Mouse (Mus musculus): Measurements from ENCODE around the gene Tfap2c.

Gene Tfap2c

GRCm38 (mm10) chr2:172549371-172550155 is at the start of gene Tfap2c:
Gene Tfap2c (plus strand): TSS chr2:172549593.
- peak; percentile 22 for DNase-seq (ENCODE audit: low read depth, low spot score)

GRCm38 (mm10) chr2:172500752-172501316 is 48.6 kb upstream of the Tfap2c start:
- DNase-seq (ENCODE audit: low read depth, low spot score) = no peak

GRCm38 (mm10) chr2:172501341-172501740 is 48.1 kb upstream of the Tfap2c start:
- peak; percentile 69 for DNase-seq (ENCODE audit: low read depth, low spot score)

GRCm38 (mm10) chr2:172502168-172502567 is 47.2 kb upstream of the Tfap2c start:
- DNase-seq (ENCODE audit: low read depth, low spot score) = no peak

- DNase-seq (ENCODE audit: low read depth, low spot score) = no peak
These were observed 43.3 kb upstream of the Tfap2c start for GRCm38 (mm10) chr2:172506121-172506520.

- DNase-seq (ENCODE audit: low read depth, low spot score) = no peak
These were observed 39.2 kb upstream of the Tfap2c start for GRCm38 (mm10) chr2:172510056-172510712.

GRCm38 (mm10) chr2:172510899-172511298 is 38.5 kb upstream of the Tfap2c start:
- DNase-seq (ENCODE audit: low read depth, low spot score) = no peak

GRCm38 (mm10) chr2:172516407-172516992 is 32.9 kb upstream of the Tfap2c start:
- DNase-seq (ENCODE audit: low read depth, low spot score) = no peak

- no peak for DNase-seq (ENCODE audit: low read depth, low spot score)
These were observed 28.6 kb upstream of the Tfap2c start for GRCm38 (mm10) chr2:172520616-172521371.

- DNase-seq (ENCODE audit: low read depth, low spot score) = no peak
These were observed 26.9 kb upstream of the Tfap2c start for GRCm38 (mm10) chr2:172522528-172522927.

- no peak for DNase-seq (ENCODE audit: low read depth, low spot score)
These were observed 22.2 kb upstream of the Tfap2c start for GRCm38 (mm10) chr2:172527175-172527574.

GRCm38 (mm10) chr2:172543987-172544386 is 5.4 kb upstream of the Tfap2c start:
- no peak for DNase-seq (ENCODE audit: low read depth, low spot score)

- DNase-seq (ENCODE audit: low read depth, low spot score) = no peak
These were observed 4.7 kb upstream of the Tfap2c start for GRCm38 (mm10) chr2:172544601-172545127.

- DNase-seq (ENCODE audit: low read depth, low spot score) = no peak
These were observed 3.7 kb upstream of the Tfap2c start for GRCm38 (mm10) chr2:172545592-172546235.

- DNase-seq (ENCODE audit: low read depth, low spot score) = no peak
These were observed 2.8 kb upstream of the Tfap2c start for GRCm38 (mm10) chr2:172546551-172546950.

- peak; percentile 11 for DNase-seq (ENCODE audit: low read depth, low spot score)
These were observed 2.3 kb upstream of the Tfap2c start for GRCm38 (mm10) chr2:172547116-172547515.

GRCm38 (mm10) chr2:172547807-172548586 is 1.4 kb upstream of the Tfap2c start:
- no peak for DNase-seq (ENCODE audit: low read depth, low spot score)

- no peak for DNase-seq (ENCODE audit: low read depth, low spot score)
These were observed 629 bp upstream of the Tfap2c start for GRCm38 (mm10) chr2:172548672-172549255.

- DNase-seq (ENCODE audit: low read depth, low spot score) = peak; percentile 40
These were observed 1.1 kb downstream of the Tfap2c start for GRCm38 (mm10) chr2:172550364-172551080.
